Mouse (Mus musculus): ENCODE measurements around the gene Dgcr8.

Gene Dgcr8

GRCm38 (mm10) chr16:18220856-18221542 is 68.0 kb downstream of the Dgcr8 start:
- no peak for DNase-seq (ENCODE audit: low read depth, low spot score)

GRCm38 (mm10) chr16:18220001-18220400 is 69.0 kb downstream of the Dgcr8 start:
- peak; percentile 77 for DNase-seq (ENCODE audit: low read depth, low spot score)

DNA sequence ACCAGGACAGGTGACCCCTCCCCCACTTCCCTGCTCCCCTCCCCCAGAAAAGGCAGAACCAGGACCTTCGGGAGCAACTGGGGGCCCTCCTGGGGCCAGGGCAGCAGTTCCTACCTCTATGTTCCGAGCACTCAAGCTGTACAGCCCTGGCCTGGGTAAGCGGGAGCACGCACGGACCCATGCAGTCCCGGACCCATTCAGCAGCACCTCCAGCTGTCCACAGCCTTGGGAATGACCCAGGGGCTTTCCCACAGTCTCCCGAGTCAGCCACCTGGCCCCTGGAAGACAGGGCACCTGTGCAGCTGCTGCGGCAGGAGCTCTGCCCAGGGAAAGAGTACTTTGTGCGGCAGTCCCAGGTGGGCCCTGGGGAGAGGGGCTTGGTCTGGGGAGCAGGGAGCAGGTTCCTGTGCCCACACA is 70.5 kb downstream of the Dgcr8 start:
- no peak for DNase-seq (ENCODE audit: low read depth, low spot score)

GRCm38 (mm10) chr16:18217579-18217978 is 71.5 kb downstream of the Dgcr8 start, which contains the start of gene Ccdc188:
Gene Ccdc188 (plus strand): TSS chr16:18217879.
- DNase-seq (ENCODE audit: low read depth, low spot score), result no peak

DNA sequence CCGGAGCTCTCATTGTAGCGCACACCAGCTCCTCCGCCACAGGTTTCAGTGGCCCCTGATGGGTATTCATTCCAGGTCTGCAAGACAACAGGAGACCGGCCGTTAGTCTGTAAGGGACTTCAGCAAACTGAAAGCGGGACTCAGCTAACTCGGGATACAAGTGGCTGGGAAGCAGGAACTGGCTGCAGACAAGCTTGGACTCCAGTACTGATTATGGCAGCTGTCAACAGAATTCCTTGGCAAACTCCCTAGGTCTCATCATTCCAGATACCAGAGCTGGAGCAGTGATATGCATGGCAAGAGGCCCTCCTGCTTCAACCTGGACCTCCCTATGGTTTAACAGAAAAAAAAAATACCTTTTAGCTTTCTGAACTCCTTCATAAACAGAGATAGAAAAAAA is 74.2 kb downstream of the Dgcr8 start:
- peak; percentile 48 for DNase-seq (ENCODE audit: low read depth, low spot score)

GRCm38 (mm10) chr16:18213689-18214088 is 75.4 kb downstream of the Dgcr8 start:
- peak; percentile 88 for DNase-seq (ENCODE audit: low read depth, low spot score)

GRCm38 (mm10) chr16:18211417-18212171 is 77.5 kb downstream of the Dgcr8 start:
- peak; percentile 93 for DNase-seq (ENCODE audit: low read depth, low spot score)

- DNase-seq (ENCODE audit: low read depth, low spot score), result peak; percentile 85
Measured at GRCm38 (mm10) chr16:18210701-18211416, 78.2 kb downstream of the Dgcr8 start.

Data from brain, adult 2 months (tissue).